Mouse (Mus musculus): ENCODE data around the gene Olfr223.

DNA sequence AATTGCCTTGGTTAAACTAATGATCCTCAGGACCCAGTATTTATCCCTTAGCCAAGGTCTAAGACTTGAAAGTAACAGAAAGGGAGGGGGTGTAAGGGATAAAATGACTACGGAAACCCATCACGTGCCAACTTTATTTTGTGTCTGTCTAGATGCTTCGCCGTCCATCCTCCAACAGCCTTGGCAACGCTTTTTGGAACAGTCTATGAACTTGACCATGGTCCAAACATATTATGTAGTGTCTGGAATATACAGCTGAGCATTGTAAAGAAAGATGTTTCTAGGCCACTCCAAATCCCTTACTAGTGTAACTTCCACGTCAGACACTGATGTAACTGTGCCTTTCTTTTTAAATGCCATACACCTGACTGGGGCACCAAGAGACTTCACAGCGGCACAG lies 33.1 kb upstream of the Olfr223 start:
- TF ChIP-seq CTCF (IDR thresholded peaks at IDR 0.05; ENCODE audit: low read depth) (no peak), EP300 (optimal IDR thresholded peaks at IDR 0.05) (no peak)

Data from stomach, postnatal 0 days (tissue).